ENCODE assay signal across 26 mouse cellular contexts in the genomic region with DNA sequence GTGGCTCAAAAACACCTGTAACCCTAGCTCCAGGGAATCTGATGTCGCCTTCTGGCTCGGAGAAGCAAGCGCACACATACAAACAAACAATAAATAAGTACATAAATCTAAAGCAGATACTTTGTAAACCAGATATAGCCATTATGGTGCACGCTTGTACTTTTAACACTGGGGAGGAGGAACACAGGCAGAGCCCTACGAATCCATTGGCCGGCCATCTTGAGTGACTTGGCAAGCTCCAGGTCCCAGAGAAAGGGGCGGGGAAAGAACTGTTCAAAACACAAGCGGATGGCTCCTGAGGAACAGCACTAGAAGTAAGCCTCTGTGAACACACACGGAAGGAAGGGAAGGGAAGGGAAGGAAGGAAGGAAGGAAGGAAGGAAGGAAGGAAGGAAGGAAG. TPM values are rescaled to one million over a fixed set of nuclear protein-coding genes. Genes with fewer than 3 reads are reported as not detected.
A peak's percentile ranks its signal among the peaks of the same experiment; 100 is the strongest.
DNase-seq lines count a peak whose midpoint lies in the region; ATAC-seq lines count a peak whose summit lies in the region.
"Had no signal": no experiment of that assay in that cellular context is flagged by ENCODE, and none has a peak within 500 bp of the region (broad histone marks: within the 10 kb centered on the region; RNA-seq: fewer than 3 reads in every experiment).

No protein-coding gene starts in this region.

- H3K27me3 ChIP-seq in heart, embryonic 12.5 days (replicated peaks), result peaks cover 16% of the 10 kb centered on the region
- H3K27me3 ChIP-seq: CH12.LX; forebrain, embryonic 13.5 days; forebrain, embryonic 15.5 days had no signal

- H3K4me3 ChIP-seq in heart, embryonic 12.5 days, result no peak overlapping the region
- H3K4me3 ChIP-seq: embryonic facial prominence, embryonic 10.5 days; embryonic facial prominence, embryonic 12.5 days; forebrain, embryonic 13.5 days; forebrain, embryonic 15.5 days had no signal

- no peak overlapping the region for H3K4me2 ChIP-seq in heart, embryonic 12.5 days
- H3K4me2 ChIP-seq: embryonic facial prominence, embryonic 12.5 days; forebrain, embryonic 13.5 days; forebrain, embryonic 15.5 days had no signal

- H3K9me3 ChIP-seq in heart, embryonic 12.5 days (replicated peaks), result no peaks in the 10 kb centered on the region
- H3K9me3 ChIP-seq: embryonic facial prominence, embryonic 10.5 days; embryonic facial prominence, embryonic 12.5 days; forebrain, embryonic 13.5 days; forebrain, embryonic 15.5 days had no signal

- peak; percentile 60 for DNase-seq in heart, adult 11 months
- DNase-seq in testis, postnatal 14 days (ENCODE audit: low spot score), result peak; percentile 14
- DNase-seq in testis, postnatal 10 days (ENCODE audit: low spot score), result no peak
- DNase-seq in R1 (ENCODE audit: low read depth, low spot score), result peak; percentile 76
- DNase-seq in lung, postnatal 4 days, result no peak
- DNase-seq in gastrocnemius, postnatal 25 days, result no peak
- DNase-seq: adrenal gland, adult 8-10 months; adrenal gland, postnatal 14 days; adrenal gland, postnatal 36 days; B cell, adult 2 months; cerebellum, adult 11-12 months; cerebellum, adult 2 months; cerebellum, adult 9-10 months; cerebellum, postnatal 10 days; cerebellum, postnatal 25 days; forebrain, postnatal 0 days had no signal

- ATAC-seq in heart, embryonic 12.5 days (ENCODE audit: insufficient number of reproducible peaks, low FRiP score), result no peak
- ATAC-seq: activated CD4-positive, CD25-positive, alpha-beta regulatory T cell, adult 4 months; CD4-positive, CD25-positive, alpha-beta regulatory T cell, adult 4 months; forebrain, embryonic 13.5 days; forebrain, embryonic 15.5 days; forebrain, postnatal 0 days; Patski had no signal

- H3K36me3 ChIP-seq in heart, embryonic 12.5 days, result no peaks in the 10 kb centered on the region
- H3K36me3 ChIP-seq: embryonic facial prominence, embryonic 10.5 days; embryonic facial prominence, embryonic 12.5 days; forebrain, embryonic 15.5 days; G1E had no signal

- no peak overlapping the region for H3K9ac ChIP-seq in heart, embryonic 12.5 days
- H3K9ac ChIP-seq: embryonic facial prominence, embryonic 12.5 days; forebrain, embryonic 13.5 days; forebrain, embryonic 15.5 days; forebrain, postnatal 0 days had no signal

- H3K27ac ChIP-seq in heart, embryonic 12.5 days (ENCODE audit: poor library complexity, severe bottlenecking), result no peak overlapping the region
- H3K27ac ChIP-seq: embryonic facial prominence, embryonic 10.5 days; embryonic facial prominence, embryonic 12.5 days; forebrain, embryonic 13.5 days; forebrain, embryonic 15.5 days had no signal

- 80% methylated on average over 9 of the region's 9 CpGs for WGBS in heart, embryonic 12.5 days

- peaks cover 6% of the 10 kb centered on the region for H3K4me1 ChIP-seq in heart, embryonic 12.5 days (replicated peaks)
- H3K4me1 ChIP-seq: forebrain, embryonic 13.5 days; forebrain, embryonic 15.5 days had no signal

RNA-seq across cellular contexts. Expression of a gene that starts 4.8 kb away (rescaled TPM):
- 0.12 and 0.20 TPM in 2 replicates for polyA plus RNA-seq in heart, embryonic 12.5 days (2016; fragmentation: Nextera tagmentation; extraction: Ambion mirVana)
- under 1 TPM; 0.03 to 0.16 TPM for total RNA-seq in gastrocnemius, postnatal 25 days (2021)
- total RNA-seq: CH12.LX had no signal
- polyA plus RNA-seq: CD4-positive, CD25-positive, alpha-beta regulatory T cell, adult 4 months; G1E; Patski had no signal

Comparison
In these comparisons a context has a peak if more than half of its experiments do, and no peak if none do; other contexts are left out.
1. DNase-seq: peak in heart, adult 11 months (single experiment), testis, postnatal 14 days (single experiment) and R1 (single experiment); none in testis, postnatal 10 days (single experiment), lung, postnatal 4 days (0 of 2) and gastrocnemius, postnatal 25 days (single experiment).